Mouse (Mus musculus) neural tube, embryonic 11.5 days (tissue): Measurements from ENCODE around the gene Rps15. TPM values are rescaled to one million over a fixed set of nuclear protein-coding genes. Genes with fewer than 3 reads are reported as not detected.

ENCODE experiments used
- ATAC-seq: fragments of 200-750 bp; cut with Nextera tagmentation; 2 replicates; pipeline ENCODE4 v1.8.0; 2017; ENCODE audit warnings: moderate number of reproducible peaks, mild to moderate bottlenecking, moderate TSS enrichment, moderate library complexity; ENCODE audit not compliant: insufficient read depth, low FRiP score, low TSS enrichment
- DNase-seq: peaks from one replicate; pipeline ENCODE4 v3.0.0-alpha.2; 2015; ENCODE audit warnings: low spot score
- H3K27ac ChIP-seq: fragments of 300-500 bp; sonication (generic); 2 replicates; pipeline ENCODE4 v1.5.1; 2014; ENCODE audit warnings: low read depth, mild to moderate bottlenecking, low read length
- H3K27me3 ChIP-seq: fragments of 300-500 bp; sonication (generic); 2 replicates; pipeline ENCODE4 v1.6.1; 2014; ENCODE audit warnings: mild to moderate bottlenecking, low read length, mixed read lengths; ENCODE audit not compliant: control insufficient read depth, insufficient read depth
- H3K36me3 ChIP-seq: fragments of 300-500 bp; sonication (generic); 2 replicates; pipeline ENCODE4 v1.6.1; 2014; ENCODE audit warnings: mild to moderate bottlenecking, low read length, moderate library complexity, mixed read lengths; ENCODE audit not compliant: control insufficient read depth, insufficient read depth
- H3K4me1 ChIP-seq: fragments of 300-500 bp; sonication (generic); 2 replicates; pipeline ENCODE4 v1.6.1; 2014; ENCODE audit warnings: low read length, mixed read lengths; ENCODE audit not compliant: control insufficient read depth, insufficient read depth
- H3K4me2 ChIP-seq: fragments of 300-500 bp; sonication (generic); 2 replicates; pipeline ENCODE4 v1.6.1; 2014; ENCODE audit warnings: low read depth, mild to moderate bottlenecking, moderate library complexity
- H3K4me3 ChIP-seq: fragments of 300-500 bp; sonication (generic); 2 replicates; pipeline ENCODE4 v1.5.1; 2014; ENCODE audit warnings: low read depth, low read length
- H3K9ac ChIP-seq: fragments of 300-500 bp; sonication (generic); 2 replicates; pipeline ENCODE4 v1.6.1; 2014; ENCODE audit warnings: mild to moderate bottlenecking, low read length
- H3K9me3 ChIP-seq: fragments of 300-500 bp; sonication (generic); 2 replicates; pipeline ENCODE4 v1.6.1; 2016; ENCODE audit warnings: low read length; ENCODE audit not compliant: control insufficient read depth
- WGBS: fragments of 180-500 bp; shearing (Covaris S2); extraction: QIAGEN DNeasy Blood & Tissue Kit; methylation state at CpG from one replicate; pipeline ENCODE4 v1.1.7; 2014; 5-methylcytosine and 5-hydroxymethylcytosine counted together
- polyA plus RNA-seq: library from polyadenylated mRNA; unstranded; fragments of >200 nt; fragmentation: Nextera tagmentation; extraction: Ambion mirVana; gene quantifications from 2 replicates; pipeline ENCODE4 v1.2.1, GENCODE M21; 2014

The Rps15 gene
- polyA plus RNA-seq, 1 experiment from 2014 or later: 860 TPM

DNA sequence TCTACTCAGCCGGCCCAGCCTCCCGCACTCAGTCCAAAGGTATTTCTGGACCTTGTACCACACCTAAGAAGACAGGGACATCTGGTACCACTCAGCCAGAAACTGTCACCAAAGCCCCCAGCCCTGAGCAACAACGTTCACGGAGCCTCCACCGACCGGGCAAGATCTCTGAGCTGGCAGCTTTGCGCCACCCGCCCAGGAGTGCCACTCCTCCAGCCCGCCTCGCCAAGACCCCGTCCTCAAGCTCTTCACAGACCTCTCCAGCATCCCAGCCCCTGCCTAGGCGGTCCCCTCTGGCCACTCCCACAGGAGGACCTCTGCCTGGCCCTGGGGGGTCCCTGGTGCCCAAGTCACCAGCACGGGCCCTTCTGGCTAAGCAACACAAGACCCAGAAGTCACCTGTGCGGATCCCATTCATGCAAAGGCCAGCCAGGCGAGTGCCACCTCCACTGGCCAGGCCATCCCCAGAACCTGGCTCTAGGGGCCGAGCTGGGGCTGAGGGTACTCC, 22.3 kb downstream of the Rps15 start:
- H3K4me1 ChIP-seq: peaks cover 6% of the 10 kb centered on the region
- no peak overlapping the region for H3K4me3 ChIP-seq
- peaks cover 7% of the 10 kb centered on the region for H3K36me3 ChIP-seq
- H3K4me2 ChIP-seq: no peak overlapping the region
- no peaks in the 10 kb centered on the region for H3K9me3 ChIP-seq
- DNase-seq (no peak), ATAC-seq (no peak)
- H3K27me3 ChIP-seq: peaks cover 43% of the 10 kb centered on the region
- WGBS: 57% methylated on average over 16 of the region's 16 CpGs
- H3K27ac ChIP-seq: no peak overlapping the region
- no peak overlapping the region for H3K9ac ChIP-seq

DNA sequence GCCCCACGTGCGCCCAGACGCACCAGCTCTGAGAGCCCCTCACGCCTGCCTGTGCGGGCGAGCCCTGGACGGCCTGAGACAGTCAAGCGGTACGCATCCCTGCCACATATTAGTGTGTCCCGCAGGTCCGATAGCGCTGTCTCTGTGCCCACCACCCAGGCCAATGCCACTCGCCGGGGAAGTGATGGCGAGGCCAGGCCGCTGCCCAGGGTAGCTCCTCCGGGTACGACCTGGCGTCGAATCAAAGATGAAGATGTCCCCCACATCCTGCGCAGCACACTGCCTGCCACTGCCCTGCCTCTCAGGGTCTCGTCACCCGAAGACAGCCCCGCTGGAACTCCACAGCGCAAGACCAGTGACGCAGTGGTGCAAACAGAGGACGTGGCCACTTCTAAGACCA, 23.1 kb downstream of the Rps15 start:
- 47% methylated on average over 27 of the region's 27 CpGs for WGBS
- DNase-seq (no peak), ATAC-seq (no peak)
- Histone ChIP-seq H3K27me3 (peaks cover 43% of the 10 kb centered on the region), H3K9me3 (no peaks in the 10 kb centered on the region), H3K9ac (no peak overlapping the region), H3K4me1 (peaks cover 9% of the 10 kb centered on the region), H3K36me3 (peaks cover 7% of the 10 kb centered on the region), H3K4me3 (no peak overlapping the region), H3K4me2 (no peak overlapping the region), H3K27ac (no peak overlapping the region)

- H3K9me3 ChIP-seq: no peaks in the 10 kb centered on the region
- WGBS: 27% methylated on average over 11 of the region's 11 CpGs
- no peak overlapping the region for H3K4me2 ChIP-seq
- DNase-seq (no peak), ATAC-seq (no peak)
- no peak overlapping the region for H3K27ac ChIP-seq
- H3K9ac ChIP-seq: no peak overlapping the region
- H3K36me3 ChIP-seq: peaks cover 7% of the 10 kb centered on the region
- peaks cover 9% of the 10 kb centered on the region for H3K4me1 ChIP-seq
- H3K27me3 ChIP-seq: peaks cover 43% of the 10 kb centered on the region
- no peak overlapping the region for H3K4me3 ChIP-seq
Observed at GRCm38 (mm10) chr10:80316359-80316781, 24.1 kb downstream of the Rps15 start.

GRCm38 (mm10) chr10:80317011-80317410, 24.8 kb downstream of the Rps15 start:
- ATAC-seq (no peak), DNase-seq (no peak)
- Histone ChIP-seq H3K27ac (no peak overlapping the region), H3K9me3 (no peaks in the 10 kb centered on the region), H3K9ac (no peak overlapping the region), H3K4me3 (no peak overlapping the region), H3K27me3 (peaks cover 43% of the 10 kb centered on the region), H3K4me2 (no peak overlapping the region; the same call in 1 of the 2 replicates), H3K36me3 (peaks cover 7% of the 10 kb centered on the region), H3K4me1 (peaks cover 9% of the 10 kb centered on the region)
- WGBS: 42% methylated on average over 10 of the region's 10 CpGs

- WGBS: under 1% methylated on average over 34 of the region's 34 CpGs
- peak; percentile 45; the same call in 1 of the 2 replicates for ATAC-seq
- no peak within 1 kb of the TSS for H3K27ac ChIP-seq
- peak; percentile 91 for DNase-seq
- H3K9me3 ChIP-seq: no peaks in the 10 kb centered on the region
- H3K4me1 ChIP-seq: peaks cover 17% of the 10 kb centered on the region
- peaks cover 4% of the 10 kb centered on the region; the same call in 1 of the 2 replicates for H3K36me3 ChIP-seq
- peak within 1 kb of the TSS; percentile 76 for H3K9ac ChIP-seq
- peaks cover 13% of the 10 kb centered on the region for H3K27me3 ChIP-seq
- peak within 1 kb of the TSS; percentile 91 for H3K4me3 ChIP-seq
- peak within 1 kb of the TSS; percentile 87 for H3K4me2 ChIP-seq
Observed at GRCm38 (mm10) chr10:80320340-80320760, 28.1 kb downstream of the Rps15 start, which contains the start of gene 2310011J03Rik. Gene 2310011J03Rik (minus strand): TSS chr10:80320537.

DNA sequence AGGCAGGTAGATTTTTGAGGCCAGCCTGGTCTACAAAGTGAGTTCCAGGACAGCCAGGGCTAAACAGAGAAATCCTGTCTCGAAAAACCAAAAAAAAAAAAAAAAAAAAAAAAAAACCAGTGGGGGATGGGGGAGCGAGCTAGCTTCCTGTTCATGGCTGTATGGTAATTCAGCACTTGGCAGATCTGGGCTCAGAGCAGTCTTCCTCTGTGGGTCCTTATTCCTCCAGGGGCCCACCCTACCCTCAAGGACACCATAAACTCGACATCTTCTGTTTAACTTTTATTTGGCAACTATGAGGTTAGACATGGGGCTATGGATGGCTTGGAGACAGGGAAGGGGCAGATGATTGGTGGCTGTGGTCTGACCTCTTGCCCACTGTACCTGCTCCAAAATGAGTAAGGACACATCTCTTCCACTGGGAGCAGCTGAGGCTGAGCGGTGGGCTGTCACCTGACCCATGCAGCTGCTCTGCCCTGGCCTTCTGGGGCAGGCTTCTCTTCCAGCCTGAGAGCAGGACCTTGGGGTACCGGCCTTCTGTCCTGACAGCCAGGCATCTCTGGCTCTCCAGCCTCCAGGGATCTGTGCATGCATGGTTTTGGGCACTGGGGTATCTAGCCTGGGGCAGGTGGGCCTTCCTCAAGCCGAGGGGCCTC, 28.9 kb downstream of the Rps15 start:
- Histone ChIP-seq H3K9ac (no peak overlapping the region), H3K4me1 (peaks cover 14% of the 10 kb centered on the region), H3K27me3 (peaks cover 7% of the 10 kb centered on the region), H3K4me2 (no peak overlapping the region), H3K9me3 (no peaks in the 10 kb centered on the region), H3K27ac (no peak overlapping the region), H3K36me3 (peaks cover 2% of the 10 kb centered on the region; the same call in 1 of the 2 replicates), H3K4me3 (no peak overlapping the region)
- WGBS: 82% methylated on average over 6 of the region's 6 CpGs
- no peak for DNase-seq
- ATAC-seq: no peak

DNA sequence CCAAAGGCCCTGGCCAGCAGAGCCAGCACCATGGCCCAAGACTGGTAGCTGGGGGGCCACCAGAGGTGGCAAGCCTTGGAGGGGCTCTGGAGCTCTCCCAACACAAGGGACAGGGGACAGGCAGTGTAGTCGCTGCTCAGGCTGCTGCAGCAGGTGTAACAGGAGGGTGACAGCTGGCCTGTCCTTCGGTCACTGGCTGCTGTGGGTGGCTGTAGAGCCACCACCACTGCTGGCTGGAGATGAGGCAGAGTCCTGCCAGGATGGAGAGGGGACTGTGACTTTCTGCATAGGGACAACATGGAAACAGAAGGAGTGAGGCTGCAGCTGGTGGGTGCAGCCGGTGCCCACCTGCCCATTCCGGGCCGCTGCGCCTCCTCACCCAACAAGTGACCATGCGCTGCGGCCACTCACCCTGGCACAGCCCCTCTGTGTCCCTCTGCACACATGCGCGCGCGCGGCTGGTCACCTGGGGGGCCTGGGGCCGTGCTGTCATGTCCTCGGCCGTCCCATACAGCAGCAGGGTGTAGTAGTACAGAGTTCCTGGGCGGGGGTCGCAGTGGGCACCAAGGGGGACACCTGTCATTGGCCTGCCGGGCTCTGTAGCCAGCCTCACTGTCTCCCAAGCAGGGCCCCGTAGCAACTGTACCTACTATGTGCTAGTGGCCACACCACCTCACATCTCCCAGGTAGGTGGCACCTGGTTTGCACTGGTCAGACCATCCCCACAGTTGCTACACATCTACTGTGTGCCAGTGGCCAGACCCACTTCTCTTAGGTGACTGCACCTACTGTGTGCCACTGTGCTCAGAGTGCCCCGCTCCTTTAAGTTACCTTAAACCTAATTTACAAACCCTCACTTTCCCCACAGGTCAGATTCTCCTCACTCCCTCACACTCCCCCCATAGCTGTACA, 29.7 kb downstream of the Rps15 start:
- WGBS: 93% methylated on average over 21 of the region's 21 CpGs
- Histone ChIP-seq H3K36me3 (peaks cover 2% of the 10 kb centered on the region; the same call in 1 of the 2 replicates), H3K9ac (no peak overlapping the region; the same call in 1 of the 2 replicates), H3K27me3 (no peaks in the 10 kb centered on the region; the same call in 1 of the 2 replicates), H3K9me3 (no peaks in the 10 kb centered on the region), H3K4me2 (peak overlapping the region; percentile 93; the same call in 1 of the 2 replicates), H3K4me1 (peaks cover 14% of the 10 kb centered on the region), H3K27ac (no peak overlapping the region), H3K4me3 (no peak overlapping the region)
- no peak for ATAC-seq
- DNase-seq: no peak

GRCm38 (mm10) chr10:80322811-80323211, 30.6 kb downstream of the Rps15 start:
- H3K27me3 ChIP-seq: no peaks in the 10 kb centered on the region
- no peak for ATAC-seq
- H3K9ac ChIP-seq: peak overlapping the region; percentile 56; the same call in 1 of the 2 replicates
- peak overlapping the region; percentile 44 for H3K4me3 ChIP-seq
- H3K4me2 ChIP-seq: peak overlapping the region; percentile 93
- no peak for DNase-seq
- peaks cover under 1% of the 10 kb centered on the region; the same call in 1 of the 2 replicates for H3K36me3 ChIP-seq
- no peak overlapping the region for H3K27ac ChIP-seq
- no peaks in the 10 kb centered on the region for H3K9me3 ChIP-seq
- H3K4me1 ChIP-seq: peaks cover 14% of the 10 kb centered on the region
- WGBS: 13% methylated on average over 24 of the region's 28 CpGs
